Mouse (Mus musculus) retina, adult 2 months (tissue): ENCODE results near the gene Ninl.

Source experiments
- DNase-seq: peaks from one replicate; pipeline ENCODE4 v3.0.0-alpha.2; 2012; ENCODE audit warnings: low read depth, low spot score

Gene Ninl

DNA sequence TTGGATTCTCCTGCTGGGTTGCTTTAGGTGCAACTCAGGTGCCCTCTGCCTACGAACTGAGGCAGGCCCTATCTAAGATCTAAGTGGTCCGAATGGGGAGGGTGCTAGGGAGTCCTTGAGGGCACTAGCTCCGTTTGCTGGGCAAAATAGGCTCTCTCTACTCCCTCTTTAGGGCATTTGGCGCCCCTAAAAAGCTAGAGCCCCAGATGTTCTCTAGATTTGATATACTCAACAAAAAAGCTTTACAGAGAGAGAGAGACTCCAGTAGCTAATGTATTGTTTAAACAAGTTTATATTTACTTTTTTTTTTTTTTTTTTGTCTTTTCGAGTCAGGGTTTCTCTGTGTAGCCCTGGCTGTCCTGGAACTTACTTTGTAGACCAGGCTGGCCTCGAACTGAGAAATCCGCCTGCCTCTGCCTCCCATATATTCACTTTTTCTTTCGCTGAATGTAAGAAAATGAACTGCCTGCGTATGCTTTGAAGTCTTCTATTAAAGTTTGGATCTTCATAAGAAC is 134.2 kb downstream of the Ninl start, which contains the start of gene Gins1:
Gene Gins1 (plus strand): TSS at position 465 of the 515 bp plus-strand sequence.
- DNase-seq = no peak

DNA sequence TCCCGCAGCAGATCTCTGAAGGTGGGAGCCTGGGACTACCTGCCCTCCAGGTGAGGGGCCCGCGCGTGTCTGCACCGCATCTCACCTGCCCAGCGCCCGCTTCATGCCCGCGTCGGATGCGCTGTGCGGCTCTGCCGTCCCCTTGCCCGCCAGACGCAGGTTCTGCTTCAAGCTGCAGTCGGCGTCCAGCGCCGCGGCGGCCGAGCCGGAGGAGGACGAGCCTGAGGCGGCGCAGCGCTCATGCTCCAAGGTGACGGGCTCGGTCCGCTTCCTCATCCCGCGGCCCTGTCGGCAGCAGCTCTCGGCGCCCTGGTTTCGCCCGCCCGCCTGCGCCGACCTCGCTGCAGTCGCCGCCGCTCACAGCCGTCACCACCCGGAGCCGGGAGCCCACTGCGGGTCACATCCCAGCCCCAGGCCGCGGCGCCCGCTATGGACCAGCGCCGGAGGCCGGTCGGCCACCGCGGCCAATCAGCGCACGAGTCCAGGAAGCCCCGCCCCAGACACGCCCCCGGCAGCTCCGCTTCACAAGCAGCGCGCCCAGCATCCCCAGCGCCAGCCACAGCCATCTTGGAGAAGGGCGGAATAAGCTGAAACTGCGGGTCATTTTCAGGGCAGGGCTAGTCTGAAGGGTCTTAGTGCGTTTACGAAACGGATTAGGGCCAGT is 134.8 kb downstream of the Ninl start, which contains the start of gene Abhd12:
Gene Abhd12 (minus strand): TSS at position 470 of the 664 bp plus-strand sequence.
- DNase-seq = peak; percentile 85

DNA sequence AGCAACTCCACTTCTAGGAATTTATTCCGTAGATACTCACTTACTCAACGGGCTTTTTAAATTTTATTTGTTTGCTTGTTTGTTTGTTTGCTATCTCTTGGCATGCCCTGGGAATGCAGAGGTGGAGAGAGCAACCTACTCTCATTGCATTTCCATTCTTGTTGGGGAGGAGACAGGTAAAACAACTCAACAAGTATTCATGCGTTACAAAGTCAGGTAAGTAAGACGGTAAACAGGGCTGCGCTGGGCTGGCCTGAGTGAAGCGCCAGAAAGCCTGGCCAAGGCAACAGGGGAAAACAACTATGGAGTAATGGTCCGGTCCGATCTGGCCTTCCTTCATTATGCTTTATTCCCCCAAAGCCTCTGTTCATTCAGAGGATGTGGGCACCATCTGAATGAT is 136.8 kb downstream of the Ninl start:
- no peak for DNase-seq

DNA sequence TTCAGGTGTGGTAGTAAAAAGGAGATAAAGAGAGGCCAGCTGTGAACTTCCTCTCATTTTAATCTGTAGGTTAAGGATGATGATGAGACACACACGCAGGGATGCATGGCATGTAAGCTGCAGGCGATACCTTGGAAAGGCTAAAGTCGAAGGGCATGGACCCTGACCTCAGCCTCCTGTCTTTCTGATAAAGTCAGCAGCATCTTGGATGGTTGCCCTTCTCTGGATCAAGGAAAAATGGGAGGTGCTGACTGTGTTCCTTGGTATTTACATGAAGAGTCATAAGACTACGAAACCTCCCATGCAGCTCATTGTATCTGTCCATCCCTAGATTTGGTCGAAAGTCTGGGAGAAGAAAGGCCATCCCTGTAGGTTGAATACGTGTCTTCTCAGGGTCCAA is 138.8 kb downstream of the Ninl start:
- DNase-seq = no peak

DNA sequence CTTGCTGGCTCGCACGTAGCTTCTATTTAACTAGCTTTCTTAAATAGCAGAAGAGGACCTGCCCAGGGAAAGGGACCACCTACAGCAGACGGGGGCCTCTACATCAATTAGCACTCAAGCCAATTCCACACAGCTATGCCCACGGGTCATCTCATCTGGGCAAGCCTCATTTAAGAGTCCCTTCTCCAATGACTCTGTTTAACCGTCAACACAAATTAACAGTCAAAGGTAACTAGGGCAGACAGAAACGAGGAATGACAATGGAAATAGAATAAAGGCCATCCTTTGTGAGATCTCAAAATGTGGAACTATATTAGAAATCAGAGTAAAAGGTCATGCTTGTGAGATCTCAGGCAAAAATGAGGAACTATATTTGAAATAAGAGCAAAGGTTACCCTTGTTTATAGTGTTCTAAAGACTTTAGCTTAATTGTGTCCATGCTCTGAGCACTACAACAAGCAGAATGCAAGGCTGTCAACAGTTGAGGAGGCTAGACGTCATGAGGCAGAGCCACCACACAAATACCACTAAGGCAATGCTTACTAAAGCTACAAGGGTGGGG is 143.4 kb downstream of the Ninl start:
- no peak for DNase-seq

DNA sequence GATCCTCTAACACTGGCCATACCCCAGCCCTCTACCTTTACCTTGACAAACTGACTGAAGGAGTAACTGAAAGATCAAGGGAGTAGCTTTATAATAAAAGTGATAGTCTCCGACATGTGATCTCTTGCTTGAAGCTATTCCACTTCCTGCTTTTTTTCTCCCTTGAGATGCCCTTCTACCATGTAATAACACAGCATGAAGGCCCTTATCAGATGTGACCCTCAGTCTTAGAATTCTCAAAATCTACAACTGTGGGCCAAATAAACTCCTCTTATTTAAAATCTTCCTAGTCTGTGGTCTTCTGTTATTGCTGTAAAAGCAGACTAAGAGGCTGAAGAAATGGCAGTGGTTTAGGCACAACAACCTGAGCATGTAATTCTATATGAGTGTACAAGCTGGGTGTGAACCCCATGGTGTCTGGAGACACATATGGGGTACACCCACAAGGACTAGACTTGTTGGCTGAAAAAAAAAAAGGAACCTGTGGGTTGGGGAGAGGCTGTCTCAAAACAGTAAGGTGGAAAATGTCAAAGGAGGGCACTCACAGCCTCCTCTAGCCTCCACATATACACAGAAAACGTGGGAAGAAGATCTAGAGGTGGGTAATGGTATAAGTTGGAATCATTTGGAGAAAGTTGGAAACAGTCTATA is 144.4 kb downstream of the Ninl start:
- no peak for DNase-seq

- DNase-seq = no peak
Observed at GRCm38 (mm10) chr2:150887370-150887769, 151.8 kb downstream of the Ninl start.

GRCm38 (mm10) chr2:150886315-150886714 is 152.9 kb downstream of the Ninl start:
- DNase-seq = no peak

DNA sequence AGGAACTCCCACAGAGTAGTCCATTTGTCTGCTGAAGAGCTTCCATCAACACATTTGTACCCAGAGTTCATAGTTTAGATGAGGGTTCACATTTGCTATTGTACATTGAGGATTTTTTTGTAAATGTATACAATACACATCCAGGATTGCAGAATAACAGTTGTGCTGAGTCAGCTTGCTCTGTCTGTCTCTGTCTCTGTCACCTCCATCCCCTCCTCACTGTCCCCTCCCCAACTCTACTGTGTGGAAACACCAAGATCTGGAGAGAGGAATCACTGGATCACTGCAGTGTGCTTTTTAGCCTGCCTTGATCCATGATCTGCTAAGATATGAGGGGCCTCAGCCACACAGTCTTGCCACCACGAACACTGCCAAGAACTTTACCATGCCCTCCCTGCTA is 153.4 kb downstream of the Ninl start:
- no peak for DNase-seq

DNA sequence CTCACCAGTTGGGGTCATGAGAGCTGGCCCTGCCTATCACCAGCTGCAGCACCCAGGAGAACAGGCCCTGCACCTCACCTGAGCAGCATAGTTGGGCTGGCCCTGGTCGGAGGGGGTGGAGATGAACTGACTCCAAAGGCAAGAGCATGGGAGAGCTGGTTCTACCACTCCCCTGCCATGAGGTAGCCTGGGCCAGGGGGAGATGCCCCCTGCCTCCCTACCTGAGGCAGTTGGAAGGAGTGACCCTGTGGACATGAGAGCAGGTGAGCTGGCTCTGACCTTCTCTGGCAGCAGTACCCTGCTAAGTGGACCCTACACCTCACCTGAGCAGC is 154.4 kb downstream of the Ninl start:
- no peak for DNase-seq
